Mouse (Mus musculus) cerebellum, adult 9-10 months (tissue): Measurements from ENCODE around the gene Apof.
A peak's percentile ranks its signal among the peaks of the same experiment; 100 is the strongest.
"Not testable (repeated sequence)": the region's sequence is repeated elsewhere in the genome, so short reads cannot be mapped to it uniquely, and the experiment has no call there.

Experiments
- DNase-seq: peaks from one replicate; pipeline ENCODE4 v3.0.0; 2022

Gene Apof

GRCm38 (mm10) chr10:128259946-128260345 lies 8.5 kb upstream of the Apof start:
- no peak for DNase-seq

GRCm38 (mm10) chr10:128260376-128260775 lies 8.1 kb upstream of the Apof start:
- DNase-seq: not testable (repeated sequence)

GRCm38 (mm10) chr10:128262300-128262699 lies 6.2 kb upstream of the Apof start:
- no peak for DNase-seq

GRCm38 (mm10) chr10:128263393-128264310 lies 4.8 kb upstream of the Apof start:
- no peak for DNase-seq

- peak; percentile 53 for DNase-seq
Observed at GRCm38 (mm10) chr10:128269206-128269910, 887 bp downstream of the Apof start.

GRCm38 (mm10) chr10:128270287-128270841 lies 1.9 kb downstream of the Apof start, which contains the start of gene Stat2:
Gene Stat2, plus strand, starts transcription at chr10:128270559.
- peak; percentile 98 for DNase-seq

GRCm38 (mm10) chr10:128270866-128271265 lies 2.4 kb downstream of the Apof start:
- DNase-seq: peak; percentile 53

GRCm38 (mm10) chr10:128271883-128272282 lies 3.4 kb downstream of the Apof start:
- peak; percentile 69 for DNase-seq

GRCm38 (mm10) chr10:128272819-128273439 lies 4.5 kb downstream of the Apof start:
- peak; percentile 39 for DNase-seq

- DNase-seq: peak; percentile 22
Observed at GRCm38 (mm10) chr10:128275374-128275773, 6.9 kb downstream of the Apof start.

GRCm38 (mm10) chr10:128278158-128278557 lies 9.7 kb downstream of the Apof start:
- no peak for DNase-seq

- DNase-seq: no peak
Observed at GRCm38 (mm10) chr10:128280943-128281342, 12.5 kb downstream of the Apof start.

- DNase-seq: no peak
Observed at GRCm38 (mm10) chr10:128281682-128282081, 13.2 kb downstream of the Apof start.

- DNase-seq: no peak
Observed at GRCm38 (mm10) chr10:128282886-128283450, 14.5 kb downstream of the Apof start.

- peak; percentile 99 for DNase-seq
Observed at GRCm38 (mm10) chr10:128283604-128284579, 15.4 kb downstream of the Apof start.

- DNase-seq: not testable (repeated sequence)
Observed at GRCm38 (mm10) chr10:128290594-128290993, 22.1 kb downstream of the Apof start.

GRCm38 (mm10) chr10:128296370-128297090 lies 28.1 kb downstream of the Apof start:
- DNase-seq: no peak

GRCm38 (mm10) chr10:128297221-128297620 lies 28.8 kb downstream of the Apof start:
- DNase-seq: peak; percentile 82

GRCm38 (mm10) chr10:128297622-128298021 lies 29.2 kb downstream of the Apof start:
- DNase-seq: peak; percentile 79

GRCm38 (mm10) chr10:128298243-128298642 lies 29.8 kb downstream of the Apof start:
- no peak for DNase-seq
